Mouse (Mus musculus): ENCODE data around the gene Cdkn2a. TPM values are rescaled to one million over a fixed set of nuclear protein-coding genes. Genes with fewer than 3 reads are reported as not detected.
A peak's percentile ranks its signal among the peaks of the same experiment; 100 is the strongest.

Gene Cdkn2a
- polyA plus RNA-seq, 1 experiment from 2014 or later = not detected

GRCm38 (mm10) chr4:89294091-89294485, 365 bp downstream of the Cdkn2a start:
- 2% methylated on average over 26 of the region's 26 CpGs for WGBS (ENCODE audit: insufficient replicate concordance)
- DNase-seq (no peak), ATAC-seq (no peak)
- peak overlapping the region; percentile 68 for H3K4me3 ChIP-seq (ENCODE audit: low read depth, low read length)
- H3K27me3 ChIP-seq (ENCODE audit: insufficient read depth, low read length) = peaks cover 83% of the 10 kb centered on the region
- no peak overlapping the region for H3K27ac ChIP-seq (ENCODE audit: low read depth)
- peak overlapping the region; percentile 90 for H3K4me2 ChIP-seq (ENCODE audit: low read depth, low read length)
- no peaks in the 10 kb centered on the region for H3K9me3 ChIP-seq (ENCODE audit: low read length)
- TF ChIP-seq CTCF (IDR thresholded peaks at IDR 0.05; ENCODE audit: low read depth) (no peak), EP300 (IDR thresholded peaks at IDR 0.05; ENCODE audit: low read depth) (no peak)
- no peak overlapping the region for H3K9ac ChIP-seq (replicated peaks)
- H3K36me3 ChIP-seq (replicated peaks; ENCODE audit: insufficient read depth, low read length) = no peaks in the 10 kb centered on the region
- peaks cover 9% of the 10 kb centered on the region for H3K4me1 ChIP-seq (ENCODE audit: insufficient read depth)

GRCm38 (mm10) chr4:89293516-89293915, 937 bp downstream of the Cdkn2a start:
- no peak for DNase-seq
- WGBS (ENCODE audit: insufficient replicate concordance) = 20% methylated on average over 7 of the region's 7 CpGs
- H3K4me3 ChIP-seq (ENCODE audit: low read depth, low read length) = no peak overlapping the region
- H3K4me2 ChIP-seq (ENCODE audit: low read depth, low read length) = no peak overlapping the region
- H3K9me3 ChIP-seq (ENCODE audit: low read length) = no peaks in the 10 kb centered on the region
- H3K4me1 ChIP-seq (ENCODE audit: insufficient read depth) = peaks cover 9% of the 10 kb centered on the region
- no peaks in the 10 kb centered on the region for H3K36me3 ChIP-seq (replicated peaks; ENCODE audit: insufficient read depth, low read length)
- H3K9ac ChIP-seq (replicated peaks) = no peak overlapping the region
- TF ChIP-seq CTCF (IDR thresholded peaks at IDR 0.05; ENCODE audit: low read depth) (no peak), EP300 (IDR thresholded peaks at IDR 0.05; ENCODE audit: low read depth) (no peak)
- no peak overlapping the region for H3K27ac ChIP-seq (ENCODE audit: low read depth)
- peaks cover 89% of the 10 kb centered on the region for H3K27me3 ChIP-seq (ENCODE audit: insufficient read depth, low read length)
- ATAC-seq = no peak

- Histone ChIP-seq H3K4me3 (ENCODE audit: low read depth, low read length) (no peak overlapping the region), H3K27ac (ENCODE audit: low read depth) (no peak overlapping the region), H3K27me3 (ENCODE audit: insufficient read depth, low read length) (peaks cover 79% of the 10 kb centered on the region), H3K4me2 (ENCODE audit: low read depth, low read length) (no peak overlapping the region), H3K9ac (replicated peaks) (no peak overlapping the region), H3K36me3 (replicated peaks; ENCODE audit: insufficient read depth, low read length) (no peaks in the 10 kb centered on the region), H3K4me1 (ENCODE audit: insufficient read depth) (peaks cover under 1% of the 10 kb centered on the region; the same call in 1 of the 2 replicates), H3K9me3 (ENCODE audit: low read length) (no peaks in the 10 kb centered on the region)
- DNase-seq (no peak), ATAC-seq (no peak)
- no peak for TF ChIP-seq CTCF (IDR thresholded peaks at IDR 0.05; ENCODE audit: low read depth)
- no peak for TF ChIP-seq EP300 (IDR thresholded peaks at IDR 0.05; ENCODE audit: low read depth)
- WGBS (ENCODE audit: insufficient replicate concordance) = 6% methylated on average over 4 of the region's 4 CpGs
Measured at GRCm38 (mm10) chr4:89289028-89289427, 5.4 kb downstream of the Cdkn2a start.

GRCm38 (mm10) chr4:89286566-89286965, 7.9 kb downstream of the Cdkn2a start:
- Histone ChIP-seq H3K4me2 (ENCODE audit: low read depth, low read length) (no peak overlapping the region), H3K27me3 (ENCODE audit: insufficient read depth, low read length) (peaks cover 78% of the 10 kb centered on the region), H3K4me1 (ENCODE audit: insufficient read depth) (no peaks in the 10 kb centered on the region), H3K36me3 (replicated peaks; ENCODE audit: insufficient read depth, low read length) (no peaks in the 10 kb centered on the region), H3K9ac (replicated peaks) (no peak overlapping the region), H3K4me3 (ENCODE audit: low read depth, low read length) (no peak overlapping the region), H3K27ac (ENCODE audit: low read depth) (no peak overlapping the region), H3K9me3 (ENCODE audit: low read length) (no peaks in the 10 kb centered on the region)
- ATAC-seq (no peak), DNase-seq (no peak)
- TF ChIP-seq CTCF (IDR thresholded peaks at IDR 0.05; ENCODE audit: low read depth) = no peak
- TF ChIP-seq EP300 (IDR thresholded peaks at IDR 0.05; ENCODE audit: low read depth) = no peak
- 3% methylated on average over 1 of the region's 1 CpGs for WGBS (ENCODE audit: insufficient replicate concordance)

- no peak for TF ChIP-seq CTCF (IDR thresholded peaks at IDR 0.05; ENCODE audit: low read depth)
- TF ChIP-seq EP300 (IDR thresholded peaks at IDR 0.05; ENCODE audit: low read depth) = no peak
- H3K36me3 ChIP-seq (replicated peaks; ENCODE audit: insufficient read depth, low read length) = no peaks in the 10 kb centered on the region
- H3K9ac ChIP-seq (replicated peaks) = no peak overlapping the region
- H3K4me1 ChIP-seq (ENCODE audit: insufficient read depth) = no peaks in the 10 kb centered on the region
- DNase-seq (no peak), ATAC-seq (no peak)
- no peak overlapping the region for H3K4me3 ChIP-seq (ENCODE audit: low read depth, low read length)
- no peak overlapping the region for H3K27ac ChIP-seq (ENCODE audit: low read depth)
- 45% methylated on average over 7 of the region's 7 CpGs for WGBS (ENCODE audit: insufficient replicate concordance)
- H3K9me3 ChIP-seq (ENCODE audit: low read length) = no peaks in the 10 kb centered on the region
- peaks cover 78% of the 10 kb centered on the region for H3K27me3 ChIP-seq (ENCODE audit: insufficient read depth, low read length)
- no peak overlapping the region for H3K4me2 ChIP-seq (ENCODE audit: low read depth, low read length)
Measured at GRCm38 (mm10) chr4:89285688-89286087, 8.8 kb downstream of the Cdkn2a start.

GRCm38 (mm10) chr4:89282661-89283060, 11.8 kb downstream of the Cdkn2a start:
- Histone ChIP-seq H3K9me3 (ENCODE audit: low read length) (no peaks in the 10 kb centered on the region), H3K9ac (replicated peaks) (no peak overlapping the region), H3K4me2 (ENCODE audit: low read depth, low read length) (no peak overlapping the region), H3K27ac (ENCODE audit: low read depth) (no peak overlapping the region), H3K4me1 (ENCODE audit: insufficient read depth) (no peaks in the 10 kb centered on the region), H3K27me3 (ENCODE audit: insufficient read depth, low read length) (peaks cover 77% of the 10 kb centered on the region), H3K4me3 (ENCODE audit: low read depth, low read length) (no peak overlapping the region), H3K36me3 (replicated peaks; ENCODE audit: insufficient read depth, low read length) (no peaks in the 10 kb centered on the region)
- ATAC-seq (no peak), DNase-seq (no peak)
- TF ChIP-seq EP300 (IDR thresholded peaks at IDR 0.05; ENCODE audit: low read depth) = no peak
- TF ChIP-seq CTCF (IDR thresholded peaks at IDR 0.05; ENCODE audit: low read depth) = no peak
- WGBS (ENCODE audit: insufficient replicate concordance) = 3% methylated on average over 12 of the region's 12 CpGs
